Mouse (Mus musculus) midbrain, embryonic 11.5 days (tissue): Measurements from ENCODE around the gene Tmem80. TPM values are rescaled to one million over a fixed set of nuclear protein-coding genes. Genes with fewer than 3 reads are reported as not detected.

Experiments
- ATAC-seq: fragments of 200-750 bp; cut with Nextera tagmentation; 2 replicates; pipeline ENCODE4 v1.8.0; 2017; ENCODE audit warnings: moderate TSS enrichment, moderate library complexity; ENCODE audit not compliant: low FRiP score
- DNase-seq: peaks from one replicate; pipeline ENCODE4 v3.0.0; 2015; ENCODE audit warnings: low spot score; ENCODE audit errors: missing footprints
- H3K27ac ChIP-seq: fragments of 300-500 bp; sonication (generic); 2 replicates; pipeline ENCODE4 v1.5.1; 2014; ENCODE audit warnings: low read depth, low read length
- H3K27me3 ChIP-seq: fragments of 300-500 bp; sonication (generic); 2 replicates; pipeline ENCODE4 v1.6.1; 2014; ENCODE audit warnings: mild to moderate bottlenecking, low read length, moderate library complexity, mixed read lengths; ENCODE audit not compliant: control insufficient read depth, insufficient read depth
- H3K36me3 ChIP-seq: fragments of 300-500 bp; sonication (generic); 2 replicates; pipeline ENCODE4 v1.6.1; 2014; ENCODE audit warnings: mild to moderate bottlenecking, low read length, moderate library complexity, mixed read lengths; ENCODE audit not compliant: control insufficient read depth, insufficient read depth
- H3K4me1 ChIP-seq: fragments of 300-500 bp; sonication (generic); 2 replicates; pipeline ENCODE4 v1.6.1; 2014; ENCODE audit warnings: low read length; ENCODE audit not compliant: control insufficient read depth, insufficient read depth
- H3K4me2 ChIP-seq: fragments of 300-500 bp; sonication (generic); 2 replicates; pipeline ENCODE4 v1.6.1; 2014; ENCODE audit warnings: mild to moderate bottlenecking, moderate library complexity
- H3K4me3 ChIP-seq: fragments of 300-500 bp; sonication (generic); 2 replicates; pipeline ENCODE4 v1.5.1; 2014; ENCODE audit warnings: low read depth, low read length
- H3K9ac ChIP-seq: fragments of 300-500 bp; sonication (generic); 2 replicates; pipeline ENCODE4 v1.6.1; 2014; ENCODE audit warnings: low read length
- H3K9me3 ChIP-seq: fragments of 300-500 bp; sonication (generic); 2 replicates; pipeline ENCODE4 v1.6.1; 2016; ENCODE audit warnings: low read length; ENCODE audit not compliant: control insufficient read depth
- WGBS: fragments of 180-500 bp; shearing (Covaris S2); extraction: QIAGEN DNeasy Blood & Tissue Kit; methylation state at CpG from one replicate; pipeline ENCODE4 v1.1.7; 2014; 5-methylcytosine and 5-hydroxymethylcytosine counted together
- polyA plus RNA-seq: library from polyadenylated mRNA; unstranded; fragments of >200 nt; fragmentation: Nextera tagmentation; extraction: Ambion mirVana; gene quantifications from 2 replicates; pipeline ENCODE4 v1.2.1, GENCODE M21; 2014

The Tmem80 gene
- polyA plus RNA-seq, 1 experiment from 2014 or later: 34.4 TPM

DNA sequence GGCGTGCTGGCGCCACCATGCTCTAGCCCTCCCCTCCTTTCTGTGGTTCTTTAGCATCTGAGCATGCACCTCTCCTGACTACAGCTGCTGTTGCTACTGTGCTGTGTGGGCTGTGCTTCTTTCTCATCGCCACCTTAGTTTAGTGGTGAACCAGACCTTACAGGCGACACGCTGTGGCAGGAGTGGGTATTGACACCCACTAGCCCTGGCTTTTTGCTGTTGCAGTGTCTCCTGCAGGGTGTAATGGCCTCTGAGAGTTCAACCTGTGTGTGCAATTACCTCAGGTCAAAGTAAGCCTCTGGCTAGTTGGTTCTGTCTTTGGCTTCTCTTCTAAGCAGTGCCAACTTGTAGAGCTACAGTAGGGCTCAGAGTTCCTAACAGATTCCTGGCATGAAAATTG lies 11.6 kb upstream of the Tmem80 start:
- H3K4me1 ChIP-seq: no peaks in the 10 kb centered on the region
- H3K9me3 ChIP-seq: no peaks in the 10 kb centered on the region
- DNase-seq: no peak
- no peak overlapping the region for H3K27ac ChIP-seq
- no peak overlapping the region for H3K9ac ChIP-seq
- H3K36me3 ChIP-seq: peaks cover 41% of the 10 kb centered on the region
- no peaks in the 10 kb centered on the region for H3K27me3 ChIP-seq
- no peak for ATAC-seq
- 81% methylated on average over 5 of the region's 5 CpGs for WGBS
- H3K4me3 ChIP-seq: no peak overlapping the region
- H3K4me2 ChIP-seq: no peak overlapping the region

DNA sequence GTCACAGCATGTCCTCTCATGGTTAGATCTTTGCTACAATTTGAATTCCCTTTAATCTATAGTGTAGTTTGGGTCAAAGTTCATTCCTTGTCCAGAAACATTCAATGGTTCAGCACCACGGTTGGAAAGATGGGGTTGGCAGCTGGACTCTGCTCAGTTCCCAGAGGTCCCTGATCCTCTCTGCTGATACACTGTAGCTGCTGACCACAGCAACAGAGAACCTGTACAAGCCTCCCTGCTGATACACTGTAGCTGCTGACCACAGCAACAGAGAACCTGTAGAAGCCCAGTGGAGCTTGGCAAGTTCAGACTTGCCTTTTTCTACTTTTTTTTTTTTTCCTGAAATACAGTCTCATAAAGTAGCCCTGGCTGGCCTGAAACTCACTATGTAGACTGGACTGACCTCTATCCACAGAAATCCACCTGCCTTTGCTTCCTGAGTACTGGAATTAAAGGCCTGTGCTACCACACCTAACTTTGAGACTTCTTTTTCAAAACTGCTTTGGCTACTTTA lies 9.9 kb upstream of the Tmem80 start:
- H3K36me3 ChIP-seq: peaks cover 46% of the 10 kb centered on the region
- no peak for DNase-seq
- no peaks in the 10 kb centered on the region for H3K27me3 ChIP-seq
- no peak for ATAC-seq
- no peak overlapping the region for H3K4me2 ChIP-seq
- no peak overlapping the region for H3K27ac ChIP-seq
- no peaks in the 10 kb centered on the region for H3K4me1 ChIP-seq
- no peak overlapping the region for H3K9ac ChIP-seq
- no peaks in the 10 kb centered on the region for H3K9me3 ChIP-seq
- WGBS: 84% methylated on average over 1 of the region's 1 CpGs
- no peak overlapping the region for H3K4me3 ChIP-seq

DNA sequence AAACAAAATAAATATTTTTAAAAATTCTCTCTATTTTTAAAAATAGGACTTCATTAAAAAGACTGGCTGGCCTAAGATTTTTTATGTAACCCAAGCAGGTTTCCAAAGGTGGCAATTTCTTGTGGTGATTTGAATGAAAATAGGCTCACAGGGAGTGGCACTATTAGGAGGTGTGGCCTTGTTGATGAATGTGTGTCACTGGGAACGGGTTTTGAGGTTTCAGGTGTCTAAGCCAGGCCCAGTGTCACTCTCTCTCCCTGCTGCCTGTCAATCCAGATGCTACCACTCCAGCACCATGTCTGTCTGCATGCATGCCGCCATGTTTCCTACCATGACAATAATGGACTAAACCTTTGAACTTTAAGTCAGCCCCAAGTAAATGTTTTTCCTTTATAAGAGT lies 8.1 kb upstream of the Tmem80 start:
- WGBS: 82% methylated on average over 2 of the region's 2 CpGs
- Histone ChIP-seq H3K36me3 (peaks cover 43% of the 10 kb centered on the region), H3K9ac (no peak overlapping the region), H3K4me1 (peaks cover under 1% of the 10 kb centered on the region; the same call in 1 of the 2 replicates), H3K4me3 (no peak overlapping the region), H3K9me3 (no peaks in the 10 kb centered on the region), H3K27me3 (no peaks in the 10 kb centered on the region), H3K27ac (no peak overlapping the region), H3K4me2 (no peak overlapping the region)
- no peak for DNase-seq
- no peak for ATAC-seq

DNA sequence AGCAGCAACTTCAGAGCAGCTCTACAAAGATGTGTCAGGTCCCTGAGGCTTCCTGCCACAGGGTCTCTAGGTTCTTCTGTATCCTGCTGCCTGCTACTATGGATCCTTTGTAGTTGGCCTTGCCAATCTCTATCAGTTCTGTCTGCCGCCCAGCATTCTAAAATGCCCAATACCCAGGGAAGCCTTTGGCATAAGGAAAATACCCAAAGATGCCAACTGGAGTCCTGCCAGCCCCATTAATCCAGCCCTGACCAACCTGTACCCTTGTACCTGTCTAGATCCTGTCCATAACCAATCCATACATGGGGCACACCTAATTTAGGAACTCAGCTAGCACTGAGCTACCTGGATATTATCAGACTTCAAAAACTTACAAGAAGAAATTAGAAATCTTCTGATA lies 2.9 kb upstream of the Tmem80 start:
- Histone ChIP-seq H3K36me3 (peaks cover 19% of the 10 kb centered on the region), H3K9ac (no peak overlapping the region), H3K27me3 (no peaks in the 10 kb centered on the region), H3K4me1 (peaks cover 24% of the 10 kb centered on the region), H3K4me2 (no peak overlapping the region), H3K9me3 (no peaks in the 10 kb centered on the region), H3K27ac (no peak overlapping the region), H3K4me3 (no peak overlapping the region)
- 78% methylated on average over 1 of the region's 1 CpGs for WGBS
- ATAC-seq: no peak
- DNase-seq: no peak

DNA sequence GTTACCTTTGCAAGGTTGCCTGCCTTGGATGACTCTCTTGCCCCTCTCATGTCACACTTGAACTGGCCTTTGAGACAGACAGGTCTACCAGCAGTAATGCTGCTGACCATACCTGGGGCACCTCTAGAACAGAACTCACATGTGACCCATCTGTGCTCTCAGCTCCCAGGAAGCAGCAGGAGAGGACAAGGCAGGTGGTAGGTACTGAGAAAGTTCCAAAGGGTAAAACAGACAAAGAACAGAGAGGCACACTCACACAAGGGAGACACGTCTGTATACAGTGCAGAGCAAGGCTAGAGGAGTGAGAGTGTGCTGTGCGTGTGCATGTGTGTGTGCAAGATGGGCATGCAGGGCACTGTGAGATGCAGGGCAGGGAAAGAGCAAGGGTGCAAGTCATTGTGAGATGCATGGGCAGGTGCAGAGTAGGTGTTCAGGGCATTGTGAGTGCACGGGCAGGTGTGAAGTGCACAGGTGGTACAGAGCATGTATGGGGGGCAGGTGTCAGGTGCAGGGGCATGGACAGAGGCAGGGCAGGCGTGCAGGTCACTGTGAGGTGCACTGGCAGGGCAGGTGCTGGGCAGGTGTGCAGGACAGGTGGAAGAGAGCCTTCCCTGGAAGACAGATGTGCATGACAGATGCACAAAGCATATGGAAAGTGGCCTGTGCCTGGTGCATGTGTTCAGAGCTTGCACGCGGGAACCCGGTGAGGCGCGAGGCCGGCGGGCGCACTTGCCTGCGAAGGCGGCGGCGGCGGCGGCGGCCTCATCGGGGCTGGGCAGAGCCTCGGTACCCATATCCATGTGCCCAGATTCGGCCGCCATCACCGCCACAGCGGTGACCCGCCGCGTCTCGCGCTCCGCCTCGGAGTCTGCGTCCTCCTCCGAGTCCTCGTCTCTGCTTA lies 743 bp upstream of the Tmem80 start:
- peak; percentile 85 for DNase-seq
- Histone ChIP-seq H3K4me2 (peak overlapping the region; percentile 97), H3K27me3 (no peaks in the 10 kb centered on the region), H3K36me3 (peaks cover 11% of the 10 kb centered on the region), H3K4me1 (peaks cover 24% of the 10 kb centered on the region), H3K4me3 (peak overlapping the region; percentile 61), H3K27ac (peak overlapping the region; percentile 96), H3K9me3 (no peaks in the 10 kb centered on the region), H3K9ac (peak overlapping the region; percentile 93)
- 7% methylated on average over 29 of the region's 35 CpGs for WGBS
- ATAC-seq: peak; percentile 48

DNA sequence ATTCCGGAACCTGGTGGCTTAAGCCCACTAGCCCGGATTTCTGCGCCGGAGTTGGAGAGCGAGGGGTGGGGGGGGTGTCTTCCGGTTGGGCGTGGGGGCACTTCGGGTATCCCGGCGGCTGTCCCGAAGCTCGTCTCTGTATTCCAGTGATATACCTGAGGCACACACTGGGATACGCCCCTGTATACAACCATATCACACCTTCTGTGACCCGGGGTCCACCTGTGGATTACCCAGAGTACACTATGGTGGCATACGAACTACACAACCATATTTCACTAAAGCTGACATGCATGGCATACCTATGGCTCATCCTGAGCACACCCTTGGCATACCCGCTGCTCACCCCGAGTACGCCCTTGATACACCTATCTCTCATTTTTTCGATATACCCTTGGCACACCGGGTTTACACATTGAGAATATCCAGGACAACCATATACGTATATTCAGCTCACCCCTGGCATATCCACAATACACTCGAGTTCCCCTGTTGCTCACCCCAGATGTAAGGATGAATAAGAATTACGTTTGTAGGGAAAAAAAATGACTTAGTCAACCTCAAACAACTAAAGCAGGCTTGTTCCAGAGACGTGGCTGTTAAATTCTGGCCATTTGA lies 943 bp downstream of the Tmem80 start:
- H3K27ac ChIP-seq: peak overlapping the region; percentile 96
- WGBS: 20% methylated on average over 24 of the region's 24 CpGs
- H3K4me1 ChIP-seq: peaks cover 24% of the 10 kb centered on the region
- H3K4me3 ChIP-seq: peak overlapping the region; percentile 61
- H3K4me2 ChIP-seq: peak overlapping the region; percentile 97
- no peaks in the 10 kb centered on the region for H3K27me3 ChIP-seq
- no peaks in the 10 kb centered on the region for H3K9me3 ChIP-seq
- H3K9ac ChIP-seq: peak overlapping the region; percentile 93
- peak; percentile 27 for ATAC-seq
- peaks cover 7% of the 10 kb centered on the region for H3K36me3 ChIP-seq
- DNase-seq: peak; percentile 92

DNA sequence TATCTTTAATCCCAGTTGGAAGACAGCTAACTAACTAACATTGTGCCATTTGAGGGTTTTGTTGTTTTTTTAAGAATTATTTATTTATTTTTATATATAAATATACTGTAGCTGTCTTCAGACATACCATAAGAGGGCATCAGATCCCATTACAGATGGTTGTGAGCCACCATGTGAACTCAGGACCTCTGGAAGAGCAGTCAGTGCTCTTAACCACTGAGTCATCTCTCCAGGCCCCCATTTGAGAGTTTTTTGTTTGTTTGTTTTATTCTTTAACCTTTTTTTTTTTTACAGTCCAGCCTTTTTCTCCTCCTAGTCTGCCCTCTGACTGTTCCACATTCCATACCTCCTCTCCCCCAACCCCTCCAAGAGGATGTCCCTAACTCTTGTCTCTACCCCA lies 3.2 kb downstream of the Tmem80 start:
- no peak overlapping the region for H3K9ac ChIP-seq
- H3K4me2 ChIP-seq: no peak overlapping the region
- H3K4me3 ChIP-seq: no peak overlapping the region
- H3K27me3 ChIP-seq: no peaks in the 10 kb centered on the region
- H3K27ac ChIP-seq: no peak overlapping the region
- ATAC-seq: no peak
- H3K4me1 ChIP-seq: peaks cover 21% of the 10 kb centered on the region
- DNase-seq: peak; percentile 67
- no peaks in the 10 kb centered on the region for H3K9me3 ChIP-seq
- H3K36me3 ChIP-seq: peaks cover 7% of the 10 kb centered on the region; the same call in 1 of the 2 replicates

DNA sequence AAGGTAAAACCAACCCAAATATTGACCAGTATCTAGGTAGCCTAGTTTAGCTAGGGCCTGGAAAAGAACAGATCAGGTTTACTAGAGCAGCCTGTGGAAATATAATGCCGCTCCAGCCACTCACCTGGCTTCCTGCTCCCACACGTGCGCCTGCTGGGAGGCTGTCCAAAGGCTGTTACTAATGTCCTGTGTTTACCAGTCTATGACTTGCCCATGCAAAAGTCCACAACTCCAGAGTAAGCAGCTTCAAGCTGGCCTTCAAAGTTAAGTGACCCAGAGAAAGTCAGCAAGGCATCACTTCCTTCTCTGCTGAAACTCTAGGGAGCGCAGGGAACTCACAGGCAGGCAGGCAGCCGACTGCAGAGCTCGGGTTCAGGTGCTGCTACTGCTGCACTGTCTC lies 4.5 kb downstream of the Tmem80 start:
- Histone ChIP-seq H3K4me2 (no peak overlapping the region), H3K36me3 (peaks cover 7% of the 10 kb centered on the region; the same call in 1 of the 2 replicates), H3K9me3 (no peaks in the 10 kb centered on the region), H3K4me1 (peaks cover 9% of the 10 kb centered on the region), H3K4me3 (no peak overlapping the region), H3K27me3 (no peaks in the 10 kb centered on the region), H3K27ac (no peak overlapping the region), H3K9ac (0 out of 2 replicates have a peak overlapping the region, but pooled peaks have one; percentile 16)
- WGBS: 87% methylated on average over 6 of the region's 6 CpGs
- no peak for DNase-seq
- ATAC-seq: no peak

DNA sequence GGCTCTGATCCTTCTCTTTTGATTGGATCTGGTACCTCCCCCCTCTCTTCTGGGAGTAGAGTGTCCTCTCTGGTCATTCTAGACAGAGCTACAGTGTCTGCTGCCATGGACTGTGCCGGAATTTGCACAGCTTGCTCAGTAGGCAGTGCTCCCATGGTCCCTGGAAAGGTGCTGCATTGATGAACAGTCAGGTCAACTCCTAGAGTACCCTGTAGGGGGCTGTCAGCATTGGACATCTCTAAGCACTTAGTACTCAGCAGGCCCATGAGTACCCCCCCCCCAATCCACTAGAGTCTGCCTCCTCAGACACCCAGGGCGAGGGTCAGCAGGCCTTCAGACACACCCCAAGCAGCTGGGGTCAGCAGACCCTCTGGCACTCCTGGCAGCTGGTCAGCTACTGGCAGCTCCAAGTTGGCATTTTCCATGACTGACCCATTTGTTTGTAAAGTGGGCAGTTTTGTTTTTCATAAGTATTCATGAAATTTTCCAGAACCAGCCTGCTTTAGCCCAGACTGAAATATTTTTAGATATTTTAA lies 7.6 kb downstream of the Tmem80 start:
- WGBS: 86% methylated on average over 2 of the region's 2 CpGs
- DNase-seq: no peak
- no peak overlapping the region for H3K27ac ChIP-seq

More for the DNA sequence above, 7.6 kb downstream of the Tmem80 start:
- Histone ChIP-seq H3K4me1 (peaks cover 6% of the 10 kb centered on the region; the same call in 1 of the 2 replicates), H3K27me3 (peaks cover 3% of the 10 kb centered on the region; the same call in 1 of the 2 replicates), H3K9ac (no peak overlapping the region), H3K9me3 (no peaks in the 10 kb centered on the region), H3K4me2 (no peak overlapping the region), H3K36me3 (peaks cover 7% of the 10 kb centered on the region; the same call in 1 of the 2 replicates), H3K4me3 (no peak overlapping the region)
- no peak for ATAC-seq
